Mouse (Mus musculus): ENCODE data around the gene Ssr2. TPM values are rescaled to one million over a fixed set of nuclear protein-coding genes. Genes with fewer than 3 reads are reported as not detected.
A peak's percentile ranks its signal among the peaks of the same experiment; 100 is the strongest.

Gene Ssr2
- polyA plus RNA-seq, 1 experiment from 2014 or later = 173 TPM

MicroRNAs encoded within 50 kb of the gene (microRNA counts, 519-probe panel; counts per million panel counts)
- 209 counts per million, percentile 61 among the panel's probes with 10 or more counts for microRNA mmu-miR-1905

Small RNA genes lying within 50 kb of the gene (microRNA-seq; reads per million reads assigned to microRNA genes)
- not detected for gene Mir1905

Other genes with a start within 250 kb of the Ssr2 start
- 1.6 TPM in 2 replicates for gene Tmem79, start 239.7 kb upstream of the Ssr2 start, polyA plus RNA-seq (2015; fragmentation: Nextera tagmentation; extraction: Ambion mirVana)
- gene Smg5, start 239.6 kb upstream of the Ssr2 start, polyA plus RNA-seq (2015; fragmentation: Nextera tagmentation; extraction: Ambion mirVana) = 43.9 and 44.2 TPM in 2 replicates
- gene Paqr6, start 211.3 kb upstream of the Ssr2 start, polyA plus RNA-seq (2015; fragmentation: Nextera tagmentation; extraction: Ambion mirVana) = 2.6 and 3.8 TPM in 2 replicates
- gene Bglap3, start 203.1 kb upstream of the Ssr2 start, polyA plus RNA-seq (2015; fragmentation: Nextera tagmentation; extraction: Ambion mirVana) = not detected in 2 replicates
- gene Bglap2, start 197.2 kb upstream of the Ssr2 start, polyA plus RNA-seq (2015; fragmentation: Nextera tagmentation; extraction: Ambion mirVana) = not detected in 2 replicates
- gene Bglap, start 191.4 kb upstream of the Ssr2 start, polyA plus RNA-seq (2015; fragmentation: Nextera tagmentation; extraction: Ambion mirVana) = not detected in 2 replicates
- gene Pmf1, start 165.5 kb upstream of the Ssr2 start, polyA plus RNA-seq (2015; fragmentation: Nextera tagmentation; extraction: Ambion mirVana) = 110 and 112 TPM in 2 replicates
- gene Slc25a44, start 150.7 kb upstream of the Ssr2 start, polyA plus RNA-seq (2015; fragmentation: Nextera tagmentation; extraction: Ambion mirVana) = 12.0 and 12.5 TPM in 2 replicates
- gene Sema4a, start 114.7 kb upstream of the Ssr2 start, polyA plus RNA-seq (2015; fragmentation: Nextera tagmentation; extraction: Ambion mirVana) = 1.3 and 1.7 TPM in 2 replicates
- 86.7 and 97.1 TPM in 2 replicates for gene Lmna, start 65.9 kb upstream of the Ssr2 start, polyA plus RNA-seq (2015; fragmentation: Nextera tagmentation; extraction: Ambion mirVana)
- gene Mex3a, start 43.5 kb upstream of the Ssr2 start, polyA plus RNA-seq (2015; fragmentation: Nextera tagmentation; extraction: Ambion mirVana) = 9.9 and 10.1 TPM in 2 replicates
- 1.1 and 1.5 TPM in 2 replicates for gene Rab25, start 27.6 kb upstream of the Ssr2 start, polyA plus RNA-seq (2015; fragmentation: Nextera tagmentation; extraction: Ambion mirVana)
- gene Lamtor2, start 22.8 kb upstream of the Ssr2 start, polyA plus RNA-seq (2015; fragmentation: Nextera tagmentation; extraction: Ambion mirVana) = 131 and 150 TPM in 2 replicates
- 33.1 and 34.1 TPM in 2 replicates for gene Ubqln4, start 22.1 kb upstream of the Ssr2 start, polyA plus RNA-seq (2015; fragmentation: Nextera tagmentation; extraction: Ambion mirVana)
- 73.1 and 73.4 TPM in 2 replicates for gene Arhgef2, start 30.1 kb downstream of the Ssr2 start, polyA plus RNA-seq (2015; fragmentation: Nextera tagmentation; extraction: Ambion mirVana)
- gene Rxfp4, start 77.3 kb downstream of the Ssr2 start, polyA plus RNA-seq (2015; fragmentation: Nextera tagmentation; extraction: Ambion mirVana) = not detected in 2 replicates
- 54.8 and 61.4 TPM in 2 replicates for gene Khdc4, start 109.9 kb downstream of the Ssr2 start, polyA plus RNA-seq (2015; fragmentation: Nextera tagmentation; extraction: Ambion mirVana)
- gene Rit1, start 141.0 kb downstream of the Ssr2 start, polyA plus RNA-seq (2015; fragmentation: Nextera tagmentation; extraction: Ambion mirVana) = 51.7 and 56.8 TPM in 2 replicates
- 11.7 and 12.8 TPM in 2 replicates for gene Syt11, start 199.3 kb downstream of the Ssr2 start, polyA plus RNA-seq (2015; fragmentation: Nextera tagmentation; extraction: Ambion mirVana)

All from heart, embryonic 13.5 days (tissue).